ENCODE assay signal across 11 mouse cellular contexts in genomic region chr17:46454539-46454938, GRCm38 (mm10). TPM values are rescaled to one million over a fixed set of nuclear protein-coding genes. Genes with fewer than 3 reads are reported as not detected.
A peak's percentile ranks its signal among the peaks of the same experiment; 100 is the strongest.
DNase-seq lines count a peak whose midpoint lies in the region; ATAC-seq lines count a peak whose summit lies in the region.
"Had no signal": no experiment of that assay in that cellular context is flagged by ENCODE, and none has a peak within 500 bp of the region (broad histone marks: within the 10 kb centered on the region; RNA-seq: fewer than 3 reads in every experiment).

No protein-coding gene starts in this region.

- no peak for ATAC-seq in lung, embryonic 16.5 days (ENCODE audit: low read depth)
- ATAC-seq in forebrain, embryonic 16.5 days = peak; percentile 39
- no peak for ATAC-seq in liver, embryonic 11.5 days (replicated peaks; ENCODE audit: low FRiP score)
- ATAC-seq in stomach, embryonic 14.5 days (ENCODE audit: insufficient number of reproducible peaks, insufficient read depth, low FRiP score, low read depth) = no peak

- H3K27ac ChIP-seq in lung, embryonic 16.5 days (ENCODE audit: low read length) = no peak overlapping the region
- no peak overlapping the region for H3K27ac ChIP-seq in forebrain, embryonic 16.5 days (ENCODE audit: low read length)
- H3K27ac ChIP-seq in liver, embryonic 11.5 days (ENCODE audit: low read depth, low read length) = no peak overlapping the region
- no peak overlapping the region for H3K27ac ChIP-seq in stomach, embryonic 14.5 days (ENCODE audit: low read length)

- DNase-seq in lung, postnatal 4 days = no peak
- no peak for DNase-seq in liver, embryonic 11.5 days (ENCODE audit: low spot score)
- DNase-seq in frontal cortex, postnatal 10 days (ENCODE audit: low spot score in 2 of 2) = no peak
- DNase-seq in adrenal gland, adult 8-10 months = no peak
- DNase-seq in cerebellum, postnatal 4 days (ENCODE audit: low spot score in 2 of 2) = no peak

- peak overlapping the region; percentile 49 for H3K4me3 ChIP-seq in lung, embryonic 16.5 days (ENCODE audit: low read length)
- peak overlapping the region; percentile 36 for H3K4me3 ChIP-seq in forebrain, embryonic 16.5 days (replicated peaks; ENCODE audit: low read length)
- peak overlapping the region; percentile 37; the same call in 1 of the 2 replicates for H3K4me3 ChIP-seq in liver, embryonic 11.5 days (ENCODE audit: low read depth, low read length)
- peak overlapping the region; percentile 33 for H3K4me3 ChIP-seq in stomach, embryonic 14.5 days (ENCODE audit: low read depth, low read length)

- peak overlapping the region; percentile 76 for H3K4me2 ChIP-seq in lung, embryonic 16.5 days (ENCODE audit: low read depth, low read length)
- H3K4me2 ChIP-seq in forebrain, embryonic 16.5 days (ENCODE audit: low read length) = peak overlapping the region; percentile 65
- H3K4me2 ChIP-seq in liver, embryonic 11.5 days = peak overlapping the region; percentile 70
- peak overlapping the region; percentile 71 for H3K4me2 ChIP-seq in stomach, embryonic 14.5 days (replicated peaks; ENCODE audit: low read depth, low read length)

- peaks cover 18% of the 10 kb centered on the region for H3K4me1 ChIP-seq in lung, embryonic 16.5 days (replicated peaks; ENCODE audit: control insufficient read depth, insufficient read depth, low read length)
- H3K4me1 ChIP-seq in forebrain, embryonic 16.5 days (replicated peaks; ENCODE audit: control insufficient read depth, insufficient read depth, low read length) = peaks cover 26% of the 10 kb centered on the region
- H3K4me1 ChIP-seq in liver, embryonic 11.5 days (replicated peaks; ENCODE audit: control insufficient read depth, insufficient read depth, low read length) = peaks cover 13% of the 10 kb centered on the region; the same call in 1 of the 2 replicates
- H3K4me1 ChIP-seq in stomach, embryonic 14.5 days (ENCODE audit: control insufficient read depth, insufficient read depth, low read length) = peaks cover 21% of the 10 kb centered on the region

- H3K36me3 ChIP-seq in lung, embryonic 16.5 days (ENCODE audit: control insufficient read depth, insufficient read depth, low read length) = no peaks in the 10 kb centered on the region
- no peaks in the 10 kb centered on the region for H3K36me3 ChIP-seq in forebrain, embryonic 16.5 days (ENCODE audit: control insufficient read depth, insufficient read depth)
- no peaks in the 10 kb centered on the region for H3K36me3 ChIP-seq in liver, embryonic 11.5 days (ENCODE audit: control insufficient read depth, insufficient read depth, low read length)
- no peaks in the 10 kb centered on the region for H3K36me3 ChIP-seq in stomach, embryonic 14.5 days (ENCODE audit: control insufficient read depth, insufficient read depth, low read length)

- no peaks in the 10 kb centered on the region for H3K9me3 ChIP-seq in lung, embryonic 16.5 days (ENCODE audit: control insufficient read depth, low read length)
- H3K9me3 ChIP-seq in forebrain, embryonic 16.5 days (ENCODE audit: control insufficient read depth, low read length) = no peaks in the 10 kb centered on the region
- H3K9me3 ChIP-seq in liver, embryonic 11.5 days (ENCODE audit: control insufficient read depth, low read length) = no peaks in the 10 kb centered on the region
- H3K9me3 ChIP-seq in stomach, embryonic 14.5 days (ENCODE audit: control insufficient read depth, low read depth, low read length) = no peaks in the 10 kb centered on the region

- WGBS in lung, embryonic 16.5 days = 2% methylated on average over 9 of the region's 9 CpGs
- 0% methylated on average over 9 of the region's 9 CpGs for WGBS in forebrain, embryonic 16.5 days
- 3% methylated on average over 9 of the region's 9 CpGs for WGBS in liver, embryonic 11.5 days
- 3% methylated on average over 9 of the region's 9 CpGs for WGBS in stomach, embryonic 14.5 days

- H3K9ac ChIP-seq in lung, embryonic 16.5 days (ENCODE audit: low read length) = no peak overlapping the region
- H3K9ac ChIP-seq in forebrain, embryonic 16.5 days (replicated peaks; ENCODE audit: low read depth, low read length) = peak overlapping the region; percentile 47
- H3K9ac ChIP-seq in liver, embryonic 11.5 days (ENCODE audit: low read depth, low read length) = no peak overlapping the region
- no peak overlapping the region for H3K9ac ChIP-seq in stomach, embryonic 14.5 days (replicated peaks; ENCODE audit: low read depth, low read length)

- peaks cover 50% of the 10 kb centered on the region for H3K27me3 ChIP-seq in lung, embryonic 16.5 days (ENCODE audit: control insufficient read depth, insufficient read depth, low read depth, low read length)
- H3K27me3 ChIP-seq in forebrain, embryonic 16.5 days (replicated peaks; ENCODE audit: control insufficient read depth, insufficient read depth, low read length) = 0 out of 2 replicates have a peak, but pooled peaks cover 4% of the 10 kb centered on the region
- peaks cover 78% of the 10 kb centered on the region for H3K27me3 ChIP-seq in liver, embryonic 11.5 days (replicated peaks; ENCODE audit: control insufficient read depth, insufficient read depth, low read length)
- H3K27me3 ChIP-seq in stomach, embryonic 14.5 days (ENCODE audit: control insufficient read depth, insufficient read depth, low read length) = peaks cover 16% of the 10 kb centered on the region

RNA-seq across cellular contexts. Expression of gene Slc22a7, which starts 16.3 kb away (rescaled TPM):
- 0.28 TPM in 1 of 2 replicates, not detected in the other for polyA plus RNA-seq in lung, embryonic 16.5 days (2015; fragmentation: Nextera tagmentation; extraction: Ambion mirVana)
- not detected in 2 replicates for polyA plus RNA-seq in forebrain, embryonic 16.5 days (2015; fragmentation: Nextera tagmentation; extraction: Ambion mirVana)
- polyA plus RNA-seq in liver, embryonic 11.5 days (2014; fragmentation: Nextera tagmentation; extraction: Ambion mirVana) = not detected in 2 replicates
- not detected in 2 replicates for polyA plus RNA-seq in stomach, embryonic 14.5 days (2014; fragmentation: Nextera tagmentation; extraction: Ambion mirVana)
- total RNA-seq in adrenal gland, adult 8-10 months (2022) = not detected
- total RNA-seq: neutrophil, adult 5-6 weeks had no signal
- polyA plus RNA-seq: large intestine, adult 2 months; urinary bladder, adult 2 months had no signal

RNA-seq across cellular contexts. Expression of gene Crip3, which starts 25.8 kb away (rescaled TPM):
- 3.3 and 8.2 TPM in 2 replicates for polyA plus RNA-seq in lung, embryonic 16.5 days (2015; fragmentation: Nextera tagmentation; extraction: Ambion mirVana)
- 2.1 and 2.2 TPM in 2 replicates for polyA plus RNA-seq in forebrain, embryonic 16.5 days (2015; fragmentation: Nextera tagmentation; extraction: Ambion mirVana)
- polyA plus RNA-seq in liver, embryonic 11.5 days (2014; fragmentation: Nextera tagmentation; extraction: Ambion mirVana) = 0.38 and 0.53 TPM in 2 replicates
- 1.3 and 1.7 TPM in 2 replicates for polyA plus RNA-seq in stomach, embryonic 14.5 days (2014; fragmentation: Nextera tagmentation; extraction: Ambion mirVana)
- total RNA-seq in adrenal gland, adult 8-10 months (2022) = 1 to 10 TPM in 3 of 4 experiments, under 1 TPM in 1; 0.58 to 3.1 (median 2.2) TPM

RNA-seq across cellular contexts. Expression of gene Ttbk1, which starts 32.9 kb away (rescaled TPM):
- 0.03 and 0.05 TPM in 2 replicates for polyA plus RNA-seq in lung, embryonic 16.5 days (2015; fragmentation: Nextera tagmentation; extraction: Ambion mirVana)
- 5.1 and 5.6 TPM in 2 replicates for polyA plus RNA-seq in forebrain, embryonic 16.5 days (2015; fragmentation: Nextera tagmentation; extraction: Ambion mirVana)
- polyA plus RNA-seq in liver, embryonic 11.5 days (2014; fragmentation: Nextera tagmentation; extraction: Ambion mirVana) = 0.03 and 0.07 TPM in 2 replicates
- polyA plus RNA-seq in stomach, embryonic 14.5 days (2014; fragmentation: Nextera tagmentation; extraction: Ambion mirVana) = 0.25 and 0.27 TPM in 2 replicates
- 1 to 10 TPM in 3 of 4 experiments, under 1 TPM in 1; 0.98 to 1.4 (median 1.2) TPM for total RNA-seq in adrenal gland, adult 8-10 months (2022)

RNA-seq across cellular contexts. Expression of gene Dnph1, which starts 42.0 kb away (rescaled TPM):
- 33.4 and 37.2 TPM in 2 replicates for polyA plus RNA-seq in lung, embryonic 16.5 days (2015; fragmentation: Nextera tagmentation; extraction: Ambion mirVana)
- polyA plus RNA-seq in forebrain, embryonic 16.5 days (2015; fragmentation: Nextera tagmentation; extraction: Ambion mirVana) = 26.0 and 26.6 TPM in 2 replicates
- polyA plus RNA-seq in liver, embryonic 11.5 days (2014; fragmentation: Nextera tagmentation; extraction: Ambion mirVana) = 63.6 and 65.0 TPM in 2 replicates
- polyA plus RNA-seq in stomach, embryonic 14.5 days (2014; fragmentation: Nextera tagmentation; extraction: Ambion mirVana) = 56.3 and 65.5 TPM in 2 replicates
- total RNA-seq in adrenal gland, adult 8-10 months (2022) = 1 to 10 TPM; 4.5 to 6.9 (median 6.4) TPM
- total RNA-seq: neutrophil, adult 5-6 weeks had no signal
